Mouse (Mus musculus) macrophage (primary cell): ENCODE measurements around the gene Sept9. TPM values are rescaled to one million over a fixed set of nuclear protein-coding genes. Genes with fewer than 3 reads are reported as not detected.

Experiments
- H3K27ac ChIP-seq: fragments of 350-480 bp; formaldehyde crosslinking; 2 replicates; pipeline ENCODE4 v1.9.0; 2021
- H3K36me3 ChIP-seq: fragments of 350-480 bp; formaldehyde crosslinking; 2 replicates; pipeline ENCODE4 v1.9.0; 2021; ENCODE audit errors: inconsistent target
- H3K4me3 ChIP-seq: fragments of 350-480 bp; formaldehyde crosslinking; 2 replicates; pipeline ENCODE4 v1.9.0; 2021; ENCODE audit errors: inconsistent target
- H3K79me2 ChIP-seq: fragments of 350-480 bp; formaldehyde crosslinking; 2 replicates; pipeline ENCODE4 v1.9.0; 2021; ENCODE audit errors: inconsistent target
- WGBS: methylation state at CpG from one replicate; pipeline ENCODE4 v1.1.7; 2026; ENCODE audit warnings: inconsistent platforms; ENCODE audit not compliant: missing documents; 5-methylcytosine and 5-hydroxymethylcytosine counted together
- polyA plus RNA-seq: library from polyadenylated mRNA; stranded (reverse); fragments of 250-400 nt; gene quantifications from 3 replicates; pipeline ENCODE4 v1.2.4, GENCODE M21; 2018; ENCODE audit warnings: inconsistent platforms

Sept9 gene
- polyA plus RNA-seq, 1 experiment from 2014 or later = 173 TPM

DNA sequence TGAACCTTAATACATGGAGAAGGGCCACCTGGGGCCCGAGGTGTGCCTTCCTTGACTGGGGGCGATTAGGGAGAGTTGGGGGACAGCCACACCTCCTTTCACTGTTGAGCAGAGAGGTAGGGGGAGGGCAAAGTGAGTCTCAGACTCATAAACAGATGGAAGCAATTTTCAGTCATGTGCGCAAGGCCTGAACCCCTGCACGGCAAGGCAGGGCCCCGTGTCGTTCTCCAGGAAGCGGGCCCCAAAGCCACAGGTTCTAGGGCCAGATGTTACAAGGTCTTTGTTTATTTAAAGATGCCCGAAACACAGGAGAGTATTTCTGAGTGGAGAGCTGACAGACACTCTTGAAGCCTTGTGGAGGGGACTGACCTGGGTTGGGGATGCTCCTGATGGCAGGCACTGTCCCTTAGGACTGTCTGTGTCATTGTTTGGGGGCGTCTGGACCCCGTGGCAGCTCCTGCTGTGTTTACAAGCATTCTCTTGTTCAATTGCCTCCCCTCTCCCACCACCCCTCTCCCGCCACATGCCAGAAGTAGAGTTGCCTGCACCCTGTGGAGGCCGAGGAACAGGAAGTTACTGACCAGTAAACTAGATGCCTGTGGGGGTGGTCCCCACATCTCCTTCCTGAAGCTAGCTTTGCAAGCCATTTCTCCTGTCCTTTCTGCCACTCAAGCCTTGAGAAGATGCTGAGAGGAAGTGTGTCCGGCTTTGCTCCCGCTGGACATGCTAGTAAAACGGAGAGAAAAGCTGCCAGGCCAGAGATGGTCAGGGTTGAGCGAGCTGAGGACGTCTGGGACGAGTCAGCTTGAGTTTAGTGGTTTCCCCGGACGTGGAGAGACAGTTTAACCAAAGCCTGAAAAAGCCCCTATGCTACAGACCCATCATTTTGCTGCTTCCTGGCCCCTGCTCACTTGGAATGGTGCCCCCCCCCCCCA lies 150.2 kb downstream of the Sept9 start:
- Histone ChIP-seq H3K36me3 (peaks cover 38% of the 10 kb centered on the region), H3K27ac (peak overlapping the region; percentile 46), H3K79me2 (peaks cover 72% of the 10 kb centered on the region), H3K4me3 (no peak overlapping the region)
- 18% methylated on average over 20 of the region's 20 CpGs for WGBS

DNA sequence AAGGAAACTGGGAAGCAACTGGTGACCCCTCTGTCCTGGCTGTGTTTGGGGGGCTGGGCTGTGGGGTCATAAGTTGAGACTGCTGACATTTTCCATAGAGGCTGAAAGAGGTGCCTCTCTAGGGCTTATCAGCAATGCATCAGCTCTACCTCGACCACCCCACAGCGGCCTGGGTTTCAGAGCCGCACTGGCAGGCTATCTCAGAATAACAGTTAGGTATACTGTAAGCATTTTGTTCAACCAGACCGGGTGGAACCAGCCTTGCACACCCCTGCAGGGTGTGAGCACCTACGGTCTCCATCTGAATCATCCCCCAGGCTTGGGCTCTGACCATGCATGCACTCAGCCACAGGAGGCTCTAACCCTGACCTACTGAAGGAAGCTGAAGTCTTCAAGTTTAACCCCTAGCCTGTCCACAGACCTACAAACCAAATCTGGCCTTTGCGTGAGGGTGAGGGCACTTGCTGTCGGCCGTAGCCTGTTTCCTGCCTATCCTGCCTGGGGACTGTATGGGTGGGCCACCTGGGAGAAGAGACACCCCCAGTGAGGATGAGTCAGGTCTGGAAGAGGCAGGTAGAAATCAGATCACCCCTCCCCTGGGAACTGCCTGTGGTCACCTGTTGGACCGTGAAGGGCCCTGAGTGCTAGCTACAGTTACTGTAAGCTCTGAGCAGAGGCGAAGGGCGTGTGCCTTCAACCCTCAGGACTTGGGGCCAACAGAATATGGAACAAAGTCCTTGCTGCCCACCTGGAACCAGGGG lies 151.2 kb downstream of the Sept9 start:
- 73% methylated on average over 11 of the region's 11 CpGs for WGBS
- Histone ChIP-seq H3K27ac (no peak overlapping the region), H3K36me3 (peaks cover 48% of the 10 kb centered on the region), H3K4me3 (no peak overlapping the region), H3K79me2 (peaks cover 63% of the 10 kb centered on the region)

- Histone ChIP-seq H3K27ac (no peak overlapping the region), H3K4me3 (no peak overlapping the region), H3K36me3 (peaks cover 69% of the 10 kb centered on the region), H3K79me2 (peaks cover 38% of the 10 kb centered on the region)
- WGBS = 83% methylated on average over 11 of the region's 11 CpGs
Measured at GRCm38 (mm10) chr11:117353126-117353525, 153.7 kb downstream of the Sept9 start.

DNA sequence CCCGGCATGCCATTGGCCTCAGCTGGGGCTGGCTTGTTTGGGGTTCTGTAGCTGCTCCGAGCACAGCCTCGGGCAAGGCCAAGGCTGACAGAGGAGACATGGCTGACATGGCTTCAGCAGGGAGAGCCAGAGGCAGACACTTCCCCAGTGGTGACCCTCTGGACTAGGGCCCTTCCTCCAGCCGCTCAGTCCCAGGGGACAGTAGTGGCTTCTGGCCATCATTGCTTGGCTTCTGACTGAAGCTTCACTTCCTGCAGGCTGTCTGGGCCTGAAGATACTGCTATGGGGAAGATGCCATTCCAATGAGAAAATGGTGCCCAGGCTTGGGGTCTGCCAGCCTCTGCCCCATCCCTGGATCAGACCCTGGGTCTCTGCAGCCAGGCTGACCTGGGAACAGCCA lies 154.6 kb downstream of the Sept9 start:
- Histone ChIP-seq H3K4me3 (no peak overlapping the region), H3K79me2 (peaks cover 28% of the 10 kb centered on the region), H3K27ac (no peak overlapping the region), H3K36me3 (peaks cover 74% of the 10 kb centered on the region)
- WGBS = 95% methylated on average over 4 of the region's 4 CpGs

- Histone ChIP-seq H3K79me2 (peaks cover under 1% of the 10 kb centered on the region; the same call in 1 of the 2 replicates), H3K27ac (no peak overlapping the region), H3K4me3 (no peak overlapping the region), H3K36me3 (peaks cover 89% of the 10 kb centered on the region)
- WGBS = 81% methylated on average over 3 of the region's 3 CpGs
Measured at GRCm38 (mm10) chr11:117356937-117357336, 157.5 kb downstream of the Sept9 start.

DNA sequence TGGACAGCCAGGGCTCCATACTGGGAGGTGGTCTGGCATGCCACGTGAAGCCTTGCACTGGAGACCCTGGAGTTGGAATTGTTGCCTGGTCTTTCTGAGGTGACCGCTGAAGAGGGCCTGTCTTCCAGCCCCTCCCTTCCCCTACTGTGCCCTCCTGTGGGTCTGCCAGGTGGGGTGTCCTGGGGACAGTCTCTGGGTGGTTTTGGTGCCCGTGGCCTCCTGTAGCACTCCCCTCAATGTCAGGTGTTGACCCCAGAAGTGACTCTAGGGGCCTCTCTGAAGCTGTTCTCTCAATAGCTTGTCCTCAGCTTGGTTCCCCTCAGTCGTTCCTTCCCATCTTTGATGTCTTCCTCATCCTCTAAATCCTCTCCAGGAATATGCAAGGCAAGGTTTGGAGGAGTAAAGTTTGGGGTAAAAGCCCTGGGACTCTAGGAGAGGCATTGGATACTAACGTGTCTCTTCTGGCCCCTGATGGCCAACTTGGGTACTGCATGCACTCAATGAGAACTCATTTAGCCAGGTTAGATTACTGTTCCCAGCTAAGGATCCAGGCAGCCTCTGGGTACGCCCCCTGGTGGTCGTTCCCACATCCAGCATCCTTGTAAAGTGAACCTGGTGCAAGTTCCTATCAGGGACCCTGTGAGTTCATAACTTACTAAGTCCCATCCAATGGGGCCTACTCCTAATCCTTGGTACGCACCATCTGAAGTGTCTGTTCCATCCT lies 158.6 kb downstream of the Sept9 start:
- H3K4me3 ChIP-seq = no peak overlapping the region
- WGBS = 50% methylated on average over 8 of the region's 8 CpGs
- no peaks in the 10 kb centered on the region for H3K79me2 ChIP-seq
- H3K27ac ChIP-seq = no peak overlapping the region
- peaks cover 85% of the 10 kb centered on the region for H3K36me3 ChIP-seq

GRCm38 (mm10) chr11:117359161-117359560 lies 159.7 kb downstream of the Sept9 start:
- Histone ChIP-seq H3K36me3 (peaks cover 74% of the 10 kb centered on the region), H3K4me3 (no peak overlapping the region), H3K79me2 (no peaks in the 10 kb centered on the region), H3K27ac (no peak overlapping the region)
- WGBS = 95% methylated on average over 10 of the region's 10 CpGs

DNA sequence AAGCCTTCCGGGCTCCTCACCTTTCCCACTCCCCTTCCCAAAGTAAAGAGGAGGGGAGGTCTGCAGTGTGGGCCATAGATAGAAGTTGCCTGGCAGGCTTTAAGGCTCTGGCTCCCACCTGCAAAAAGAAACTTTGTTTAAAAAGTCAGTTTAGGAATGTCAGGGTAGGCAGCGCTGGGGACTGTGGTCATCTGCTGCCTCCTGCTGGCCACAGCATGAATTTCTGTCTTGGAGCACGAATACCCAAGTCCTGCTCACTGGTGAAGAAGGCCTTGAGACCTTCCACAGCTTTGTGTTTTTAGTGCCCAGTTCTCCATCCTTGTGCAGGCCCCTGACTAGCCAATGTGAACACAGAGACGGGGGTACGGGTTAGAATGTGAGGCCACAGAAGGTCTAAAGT lies 160.4 kb downstream of the Sept9 start:
- 78% methylated on average over 5 of the region's 5 CpGs for WGBS

GRCm38 (mm10) chr11:117360561-117360960 lies 161.1 kb downstream of the Sept9 start:
- peaks cover 60% of the 10 kb centered on the region for H3K36me3 ChIP-seq
- H3K27ac ChIP-seq = no peak overlapping the region
- H3K79me2 ChIP-seq = no peaks in the 10 kb centered on the region
- H3K4me3 ChIP-seq = no peak overlapping the region
- 95% methylated on average over 7 of the region's 7 CpGs for WGBS

More for the DNA sequence above, 160.4 kb downstream of the Sept9 start:
- no peak overlapping the region for H3K27ac ChIP-seq
- H3K4me3 ChIP-seq = no peak overlapping the region
- H3K79me2 ChIP-seq = no peaks in the 10 kb centered on the region
- H3K36me3 ChIP-seq = peaks cover 67% of the 10 kb centered on the region

DNA sequence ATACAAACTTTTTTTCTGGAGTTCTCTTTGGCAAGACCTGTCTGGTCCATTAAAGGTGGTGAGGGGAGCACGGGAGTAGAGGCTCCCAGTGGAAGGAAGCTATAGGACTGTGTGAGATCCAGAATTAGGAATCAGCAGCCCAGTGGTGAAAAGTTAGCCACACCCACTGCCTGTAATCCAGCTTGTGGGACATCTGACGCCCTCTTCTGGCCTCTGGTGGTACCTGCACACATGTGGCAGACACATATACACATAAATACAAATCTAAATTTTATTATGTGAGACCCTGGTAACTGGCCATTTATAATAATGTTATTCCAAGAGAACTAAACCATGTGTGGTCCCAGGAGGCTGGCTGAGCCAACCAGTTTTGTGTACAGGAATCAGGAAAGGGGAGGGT lies 162.8 kb downstream of the Sept9 start:
- H3K27ac ChIP-seq = no peak overlapping the region
- H3K79me2 ChIP-seq = no peaks in the 10 kb centered on the region
- H3K4me3 ChIP-seq = no peak overlapping the region
- H3K36me3 ChIP-seq = peaks cover 43% of the 10 kb centered on the region
- WGBS = 100% methylated on average over 2 of the region's 2 CpGs

GRCm38 (mm10) chr11:117363918-117364317 lies 164.5 kb downstream of the Sept9 start:
- WGBS = 89% methylated on average over 3 of the region's 3 CpGs
- H3K4me3 ChIP-seq = no peak overlapping the region
- no peak overlapping the region for H3K27ac ChIP-seq
- peaks cover 35% of the 10 kb centered on the region for H3K36me3 ChIP-seq
- no peaks in the 10 kb centered on the region for H3K79me2 ChIP-seq

DNA sequence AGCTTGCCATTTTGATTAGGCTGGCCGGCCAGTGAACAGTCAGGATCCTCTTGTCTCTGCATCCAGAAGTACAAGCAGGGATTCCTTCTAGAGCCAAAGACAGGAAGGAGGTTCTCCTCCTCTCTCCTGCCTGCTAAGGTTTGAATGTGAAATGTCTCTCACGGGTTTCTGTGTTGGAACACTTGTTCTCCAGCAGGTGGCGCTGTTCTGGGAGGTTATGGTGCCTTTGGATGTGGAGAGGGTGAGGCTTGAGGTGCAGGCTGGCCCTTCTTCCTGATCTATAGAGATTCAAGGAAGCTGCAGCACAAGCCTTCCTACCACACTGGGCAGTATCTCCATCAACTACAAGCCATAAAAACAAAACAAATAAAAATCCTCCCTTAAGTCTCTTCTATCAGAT lies 167.0 kb downstream of the Sept9 start:
- 29% methylated on average over 3 of the region's 3 CpGs for WGBS
- no peak overlapping the region for H3K4me3 ChIP-seq
- no peak overlapping the region for H3K27ac ChIP-seq
- H3K36me3 ChIP-seq = peaks cover 12% of the 10 kb centered on the region; the same call in 1 of the 2 replicates
- H3K79me2 ChIP-seq = no peaks in the 10 kb centered on the region

- no peak overlapping the region for H3K27ac ChIP-seq
- no peak overlapping the region for H3K4me3 ChIP-seq
- 87% methylated on average over 7 of the region's 7 CpGs for WGBS
- H3K79me2 ChIP-seq = no peaks in the 10 kb centered on the region
- H3K36me3 ChIP-seq = peaks cover 7% of the 10 kb centered on the region; the same call in 1 of the 2 replicates
Measured at GRCm38 (mm10) chr11:117366861-117367357, 167.4 kb downstream of the Sept9 start.

- Histone ChIP-seq H3K27ac (no peak overlapping the region), H3K4me3 (no peak overlapping the region), H3K36me3 (no peaks in the 10 kb centered on the region), H3K79me2 (no peaks in the 10 kb centered on the region)
- WGBS = 93% methylated on average over 6 of the region's 6 CpGs
Measured at GRCm38 (mm10) chr11:117367937-117368336, 168.5 kb downstream of the Sept9 start.
